Mouse (Mus musculus) lung, postnatal 10 days (tissue): ENCODE data around the gene Prss46.

ENCODE experiments used
- DNase-seq: peaks from one replicate; pipeline ENCODE4 v3.0.0; 2021

Gene Prss46

DNA sequence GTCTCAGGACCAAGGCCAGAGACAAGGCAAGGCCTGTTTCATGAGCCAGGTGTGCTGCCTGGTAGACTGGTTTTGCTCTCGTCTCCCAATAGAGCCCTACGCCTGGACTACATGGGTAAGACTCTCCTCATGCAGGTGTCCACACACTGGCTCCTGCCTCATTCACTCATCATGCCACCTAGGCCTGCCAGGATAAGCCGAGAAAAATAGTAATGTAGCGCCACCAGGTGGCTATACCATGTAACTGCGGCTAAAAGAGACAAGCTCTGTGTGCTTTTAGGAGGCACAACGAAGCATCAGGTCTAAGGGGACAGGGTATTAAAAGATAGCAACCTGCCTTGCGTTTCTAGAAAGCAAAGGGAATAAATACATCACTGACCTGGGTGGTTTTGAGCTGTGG is 26.7 kb downstream of the Prss46 start:
- DNase-seq, result peak; percentile 69

DNA sequence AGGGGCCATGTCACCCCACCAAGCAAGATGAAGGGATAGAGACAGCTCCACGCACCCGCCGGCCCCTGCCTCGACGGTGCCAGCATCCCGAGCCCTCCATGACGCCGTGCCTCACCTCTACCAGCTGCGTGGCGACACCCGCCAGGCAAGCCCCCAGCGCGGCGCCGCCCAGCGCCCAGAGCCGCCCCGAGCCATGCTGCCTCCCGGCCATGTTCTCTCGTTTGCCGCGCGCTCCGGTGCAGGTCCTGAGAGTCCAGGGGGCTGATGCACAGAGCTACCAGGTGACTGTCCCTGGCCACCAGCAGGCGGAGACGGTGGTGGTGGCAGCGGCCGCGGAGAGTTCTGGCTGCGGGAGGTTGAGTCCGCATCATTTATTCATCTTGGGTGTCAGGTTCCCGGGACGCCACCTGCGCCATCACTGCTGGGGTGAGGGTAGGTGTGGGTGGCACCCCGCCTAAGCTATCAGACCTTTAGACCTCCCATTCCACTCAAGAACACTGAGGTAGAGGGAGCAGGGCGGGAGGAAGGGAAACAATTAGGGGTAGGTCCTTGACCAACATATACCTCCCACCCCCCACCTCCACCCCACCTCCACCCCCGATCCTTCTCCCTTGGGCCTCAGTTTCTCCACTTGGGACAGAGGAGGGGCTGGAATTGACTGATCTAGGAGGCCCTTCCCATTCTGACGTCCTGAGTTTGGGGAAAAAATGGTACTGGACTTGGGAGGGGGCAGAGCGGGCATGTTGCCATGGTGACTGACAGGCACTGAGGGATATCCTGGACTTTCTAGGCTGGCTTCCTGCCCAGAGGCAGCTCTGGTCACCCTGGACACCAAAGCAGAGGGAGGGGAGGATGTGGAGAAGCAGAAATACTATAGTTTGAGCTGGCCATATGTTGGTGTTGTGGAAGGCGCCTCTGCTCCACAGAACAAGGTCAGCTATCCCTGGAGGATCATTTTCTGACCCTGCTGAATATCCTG is 29.7 kb downstream of the Prss46 start:
- peak; percentile 77 for DNase-seq

DNA sequence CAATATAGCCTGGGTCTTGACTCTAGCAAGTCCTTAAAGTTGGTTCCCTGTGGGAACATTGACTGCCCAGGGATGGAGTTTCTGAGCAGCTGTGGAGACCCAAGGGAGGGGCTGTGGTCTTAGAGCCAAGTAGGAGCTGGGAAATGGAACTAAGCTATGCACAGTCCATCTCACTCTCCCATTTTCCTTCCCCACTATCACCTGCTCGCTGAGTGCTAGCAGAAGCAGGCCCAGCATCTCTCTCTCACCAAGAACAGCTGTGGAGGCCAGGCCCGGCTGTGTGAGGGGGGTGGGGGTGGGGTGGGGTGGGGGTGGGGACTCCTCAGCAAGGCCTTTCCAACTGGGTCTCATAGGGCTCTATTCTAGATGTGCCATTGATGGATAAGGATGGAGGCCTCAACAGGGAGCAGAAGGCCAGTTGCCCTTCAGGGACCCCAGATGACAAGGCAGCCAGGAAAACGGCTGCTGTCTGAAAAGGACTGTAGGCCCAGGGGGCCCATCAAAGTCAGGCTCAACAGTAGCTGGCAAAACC is 30.4 kb downstream of the Prss46 start:
- no peak for DNase-seq

GRCm38 (mm10) chr9:110875288-110875695 is 31.0 kb downstream of the Prss46 start:
- DNase-seq, result no peak

- DNase-seq, result no peak
Observed at GRCm38 (mm10) chr9:110877353-110877752, 33.0 kb downstream of the Prss46 start.

DNA sequence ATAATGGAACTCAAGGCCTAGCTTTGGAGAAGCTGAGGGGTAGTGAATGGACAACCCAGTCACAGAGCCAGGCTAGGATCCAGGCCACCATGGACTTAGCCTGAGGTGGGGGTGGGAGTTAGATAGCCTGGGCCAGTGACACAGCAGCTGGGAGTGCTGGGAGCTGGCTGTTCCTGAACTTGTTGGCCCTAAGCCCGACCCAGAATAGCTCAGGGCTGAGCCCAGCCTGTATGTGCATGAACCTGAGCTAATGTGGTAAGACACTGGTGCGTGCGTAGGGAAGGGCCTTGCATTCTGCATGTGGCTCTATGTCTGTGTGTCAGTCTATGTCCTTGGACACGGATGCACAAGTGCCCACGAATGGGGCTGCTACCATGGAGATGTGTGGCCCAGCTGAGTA is 33.6 kb downstream of the Prss46 start:
- peak; percentile 75 for DNase-seq

DNA sequence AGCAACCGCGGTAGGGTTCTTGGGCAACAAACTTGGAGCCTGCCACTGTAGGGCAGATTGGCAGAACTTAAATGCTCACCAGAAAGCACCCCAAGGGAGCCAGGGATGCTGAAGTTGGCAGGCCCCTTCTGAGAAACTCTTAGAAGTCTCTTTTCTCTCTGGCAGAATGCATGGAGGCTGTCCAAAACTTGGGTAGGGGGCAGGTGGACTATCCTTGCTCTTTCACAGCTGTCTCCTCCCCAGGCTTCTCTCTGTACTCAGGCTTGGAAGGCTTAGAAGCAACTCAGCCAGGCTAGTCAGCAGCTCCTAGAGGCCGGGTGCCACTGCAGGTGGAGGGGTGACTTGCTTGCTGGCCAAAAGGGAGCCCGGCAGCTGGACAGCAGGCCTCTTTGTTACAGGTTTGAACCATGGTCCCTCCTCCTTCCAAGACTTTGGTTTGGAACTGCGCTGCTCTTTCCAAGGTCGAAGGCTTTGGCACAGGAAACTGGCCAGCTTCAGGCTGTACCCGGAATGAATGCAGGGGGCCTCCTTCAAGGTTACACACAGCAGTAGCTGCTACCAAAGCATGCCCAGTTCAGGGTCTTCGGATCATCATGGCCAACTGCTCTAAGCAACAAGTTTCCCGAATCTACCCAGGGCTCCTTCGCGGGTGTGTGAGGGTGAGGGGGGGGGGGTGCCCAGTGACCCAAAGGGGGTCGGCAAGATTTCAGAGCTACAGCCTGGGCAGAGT is 35.0 kb downstream of the Prss46 start, which contains the start of gene Als2cl:
TSS of gene Als2cl (plus strand) at position 680 of the 730 bp plus-strand sequence.
- peak; percentile 46 for DNase-seq

- DNase-seq, result peak; percentile 89
Observed at GRCm38 (mm10) chr9:110879998-110880561, 35.8 kb downstream of the Prss46 start, which contains the start of gene Tmie. TSS of gene Tmie (minus strand) at chr9:110880113.

- peak; percentile 67 for DNase-seq
Observed at GRCm38 (mm10) chr9:110880772-110881171, 36.5 kb downstream of the Prss46 start.

DNA sequence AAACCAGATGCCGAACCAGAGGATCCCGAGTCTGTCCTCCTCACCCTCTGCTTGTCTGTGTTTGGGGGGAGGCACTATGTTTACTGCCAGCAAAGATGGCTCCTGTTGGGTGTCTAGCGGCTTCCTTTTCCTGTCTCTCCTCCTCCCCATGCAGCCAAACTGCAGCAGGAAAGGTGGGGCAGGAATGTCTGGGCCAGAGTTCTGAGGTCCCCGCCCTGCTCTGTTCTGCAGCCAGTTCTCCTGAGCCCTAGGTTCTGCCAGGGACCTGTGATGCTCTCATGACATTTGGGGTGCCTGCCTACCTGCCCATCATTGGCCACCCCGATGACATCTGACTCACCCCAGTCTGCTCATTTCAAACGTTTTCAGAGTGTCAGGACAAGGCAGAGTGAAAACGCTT is 37.6 kb downstream of the Prss46 start:
- peak; percentile 79 for DNase-seq

- DNase-seq, result no peak
Observed at GRCm38 (mm10) chr9:110887388-110888303, 43.3 kb downstream of the Prss46 start.

- DNase-seq, result no peak
Observed at GRCm38 (mm10) chr9:110888935-110889334, 44.6 kb downstream of the Prss46 start.

DNA sequence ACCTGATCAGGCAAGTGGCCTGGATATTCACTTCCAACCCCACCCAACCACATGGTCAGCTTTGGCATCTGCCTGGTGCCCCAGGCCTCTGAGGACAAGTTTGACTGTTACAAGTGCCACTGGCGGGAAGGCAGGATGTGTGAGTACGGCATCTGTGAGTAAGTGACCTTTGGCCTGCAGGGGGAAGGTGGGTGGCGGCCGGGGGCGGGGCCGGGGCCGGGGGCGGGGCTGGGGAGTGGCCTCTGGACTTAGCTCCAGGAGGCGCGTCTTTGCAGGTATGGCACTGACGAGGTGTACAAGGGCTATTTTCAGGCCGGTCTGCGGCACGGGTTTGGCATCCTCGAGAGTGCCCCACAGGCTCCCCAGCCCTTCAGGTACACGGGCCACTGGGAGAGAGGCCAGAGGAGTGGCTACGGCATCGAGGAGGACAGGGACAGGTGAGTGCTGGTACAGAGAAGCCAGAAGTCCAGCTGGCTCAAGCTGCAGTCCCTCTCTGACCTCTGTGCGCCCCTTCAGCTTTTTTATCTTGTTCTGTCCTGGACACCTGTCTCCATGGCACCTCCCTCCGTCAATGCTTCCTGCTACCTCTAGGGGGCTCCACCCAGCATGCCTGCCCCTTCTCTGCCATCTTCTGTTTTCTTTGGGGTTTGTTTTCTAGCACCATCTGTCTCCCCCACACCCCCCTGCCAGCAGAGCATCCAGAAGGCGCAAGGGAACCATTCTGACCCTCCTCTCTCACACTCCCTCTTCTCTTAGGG is 45.9 kb downstream of the Prss46 start:
- no peak for DNase-seq

GRCm38 (mm10) chr9:110891077-110891828 is 46.9 kb downstream of the Prss46 start:
- peak; percentile 54 for DNase-seq

DNA sequence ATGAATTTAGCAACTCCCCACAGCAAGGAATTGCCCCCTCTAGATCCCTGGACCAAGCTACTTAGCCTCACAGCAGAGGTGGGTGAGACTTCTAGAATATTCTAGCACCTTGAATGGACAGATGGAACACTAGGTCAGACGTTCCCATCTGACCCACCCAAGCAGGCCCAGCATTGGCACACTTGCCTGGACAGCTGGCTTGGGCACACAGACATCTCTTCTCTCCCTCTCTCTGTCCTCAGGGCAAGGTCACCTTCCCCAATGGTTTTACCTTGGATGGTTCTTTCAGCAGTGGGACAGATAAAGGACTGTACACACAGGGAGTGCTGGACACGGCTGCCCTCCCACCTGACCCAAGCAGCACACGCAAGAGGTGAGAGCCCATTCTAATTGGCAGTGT is 48.2 kb downstream of the Prss46 start:
- DNase-seq, result no peak

- DNase-seq, result no peak
Observed at GRCm38 (mm10) chr9:110893429-110893828, 49.1 kb downstream of the Prss46 start.

- DNase-seq, result no peak
Observed at GRCm38 (mm10) chr9:110895507-110895906, 51.2 kb downstream of the Prss46 start.

- DNase-seq, result no peak
Observed at GRCm38 (mm10) chr9:110895994-110896393, 51.7 kb downstream of the Prss46 start.

- DNase-seq, result peak; percentile 45
Observed at GRCm38 (mm10) chr9:110896595-110896994, 52.3 kb downstream of the Prss46 start.

GRCm38 (mm10) chr9:110899451-110900008 is 55.2 kb downstream of the Prss46 start:
- no peak for DNase-seq
